In genomic region chr4:129332846-129333245, GRCm38 (mm10) we compare ENCODE assay signal across 9 mouse cellular contexts. TPM values are rescaled to one million over a fixed set of nuclear protein-coding genes. Genes with fewer than 3 reads are reported as not detected.
DNase-seq lines count a peak whose midpoint lies in the region; ATAC-seq and TF ChIP-seq lines count a peak whose summit lies in the region.
"Had no signal": no experiment of that assay in that cellular context is flagged by ENCODE, and none has a peak within 500 bp of the region (broad histone marks: within the 10 kb centered on the region; RNA-seq: fewer than 3 reads in every experiment).

No protein-coding gene starts in this region.

- H3K9ac ChIP-seq in lung, embryonic 14.5 days, result peak overlapping the region; percentile 27
- H3K9ac ChIP-seq in intestine, postnatal 0 days (ENCODE audit: low read depth, low read length), result no peak overlapping the region
- peak overlapping the region; percentile 98 for H3K9ac ChIP-seq in neural tube, embryonic 13.5 days

- no peak for DNase-seq in lung, embryonic 14.5 days
- no peak for DNase-seq in lung, postnatal 14 days
- no peak for DNase-seq in forebrain, embryonic 10.5 days (ENCODE audit: extremely low spot score, low spot score)
- DNase-seq in ovary, postnatal 36 days (ENCODE audit: low spot score), result no peak
- DNase-seq in cerebellum, adult 8-10 months, result no peak
- DNase-seq in urinary bladder, postnatal 36 days (ENCODE audit: low spot score in 2 of 2), result no peak
- DNase-seq: cerebellum, postnatal 36 days had no signal

- H3K4me2 ChIP-seq in lung, embryonic 14.5 days, result peak overlapping the region; percentile 65
- peak overlapping the region; percentile 78 for H3K4me2 ChIP-seq in intestine, postnatal 0 days (replicated peaks; ENCODE audit: low read depth)
- peak overlapping the region; percentile 74 for H3K4me2 ChIP-seq in neural tube, embryonic 13.5 days

- no peak overlapping the region for H3K27ac ChIP-seq in lung, embryonic 14.5 days (ENCODE audit: low read depth)
- no peak overlapping the region for H3K27ac ChIP-seq in forebrain, embryonic 10.5 days
- H3K27ac ChIP-seq in intestine, postnatal 0 days (ENCODE audit: low read depth, low read length), result no peak overlapping the region
- 0 out of 2 replicates have a peak overlapping the region, but pooled peaks have one; percentile 18 for H3K27ac ChIP-seq in neural tube, embryonic 13.5 days (replicated peaks)

- 33% methylated on average over 1 of the region's 1 CpGs for WGBS in lung, embryonic 14.5 days
- WGBS in forebrain, embryonic 10.5 days, result 78% methylated on average over 1 of the region's 1 CpGs
- 31% methylated on average over 1 of the region's 1 CpGs for WGBS in intestine, postnatal 0 days
- 28% methylated on average over 1 of the region's 1 CpGs for WGBS in neural tube, embryonic 13.5 days

- no peaks in the 10 kb centered on the region for H3K9me3 ChIP-seq in lung, embryonic 14.5 days (ENCODE audit: low read depth, low read length)
- H3K9me3 ChIP-seq in forebrain, embryonic 10.5 days, result no peaks in the 10 kb centered on the region
- no peaks in the 10 kb centered on the region for H3K9me3 ChIP-seq in intestine, postnatal 0 days (ENCODE audit: control insufficient read depth)
- no peaks in the 10 kb centered on the region for H3K9me3 ChIP-seq in neural tube, embryonic 13.5 days

- peaks cover 8% of the 10 kb centered on the region; the same call in 1 of the 2 replicates for H3K4me1 ChIP-seq in lung, embryonic 14.5 days (ENCODE audit: insufficient read depth)
- H3K4me1 ChIP-seq in forebrain, embryonic 10.5 days, result peaks cover 52% of the 10 kb centered on the region
- H3K4me1 ChIP-seq in intestine, postnatal 0 days (replicated peaks; ENCODE audit: control insufficient read depth, insufficient read depth, low read length), result 0 out of 2 replicates have a peak, but pooled peaks cover 7% of the 10 kb centered on the region
- peaks cover 53% of the 10 kb centered on the region for H3K4me1 ChIP-seq in neural tube, embryonic 13.5 days (replicated peaks)

- H3K36me3 ChIP-seq in lung, embryonic 14.5 days (ENCODE audit: insufficient read depth), result peaks cover 56% of the 10 kb centered on the region
- peaks cover 62% of the 10 kb centered on the region for H3K36me3 ChIP-seq in forebrain, embryonic 10.5 days (replicated peaks)
- peaks cover 25% of the 10 kb centered on the region for H3K36me3 ChIP-seq in intestine, postnatal 0 days (ENCODE audit: control insufficient read depth, insufficient read depth)
- H3K36me3 ChIP-seq in neural tube, embryonic 13.5 days, result peaks cover 39% of the 10 kb centered on the region

- peak overlapping the region; percentile 97 for H3K4me3 ChIP-seq in lung, embryonic 14.5 days (ENCODE audit: low read depth, low read length)
- peak overlapping the region; percentile 96 for H3K4me3 ChIP-seq in forebrain, embryonic 10.5 days
- H3K4me3 ChIP-seq in intestine, postnatal 0 days (ENCODE audit: low read depth, low read length), result no peak overlapping the region
- peak overlapping the region; percentile 95 for H3K4me3 ChIP-seq in neural tube, embryonic 13.5 days

- ATAC-seq in lung, embryonic 14.5 days (ENCODE audit: insufficient read depth), result no peak
- ATAC-seq in intestine, postnatal 0 days, result no peak
- no peak for ATAC-seq in neural tube, embryonic 13.5 days (ENCODE audit: low read depth)

- no peak for TF ChIP-seq CTCF in lung, embryonic 14.5 days (IDR thresholded peaks at IDR 0.05; ENCODE audit: low read depth)
- TF ChIP-seq CTCF in intestine, postnatal 0 days (IDR thresholded peaks at IDR 0.05; ENCODE audit: low read depth), result no peak

- no peaks in the 10 kb centered on the region for H3K27me3 ChIP-seq in lung, embryonic 14.5 days (ENCODE audit: insufficient read depth, low read length)
- no peaks in the 10 kb centered on the region for H3K27me3 ChIP-seq in forebrain, embryonic 10.5 days (ENCODE audit: poor library complexity, severe bottlenecking)
- no peaks in the 10 kb centered on the region for H3K27me3 ChIP-seq in intestine, postnatal 0 days (replicated peaks; ENCODE audit: control insufficient read depth, insufficient read depth, low read length)
- no peaks in the 10 kb centered on the region for H3K27me3 ChIP-seq in neural tube, embryonic 13.5 days

RNA-seq across cellular contexts. Expression of gene Rbbp4, which starts 2.3 kb away (rescaled TPM):
- 387 and 402 TPM in 2 replicates for polyA plus RNA-seq in lung, embryonic 14.5 days (2014; fragmentation: Nextera tagmentation; extraction: Ambion mirVana)
- polyA plus RNA-seq in forebrain, embryonic 10.5 days (2016; fragmentation: Nextera tagmentation; extraction: Ambion mirVana), result 546 and 553 TPM in 2 replicates
- 159 and 175 TPM in 2 replicates for polyA plus RNA-seq in intestine, postnatal 0 days (2015; fragmentation: Nextera tagmentation; extraction: Ambion mirVana)
- 344 and 395 TPM in 2 replicates for polyA plus RNA-seq in neural tube, embryonic 13.5 days (2015; fragmentation: Nextera tagmentation; extraction: Ambion mirVana)

RNA-seq across cellular contexts. Expression of gene Zbtb8os, which starts 2.6 kb away (rescaled TPM):
- 49.2 and 51.6 TPM in 2 replicates for polyA plus RNA-seq in lung, embryonic 14.5 days (2014; fragmentation: Nextera tagmentation; extraction: Ambion mirVana)
- 46.5 and 55.4 TPM in 2 replicates for polyA plus RNA-seq in forebrain, embryonic 10.5 days (2016; fragmentation: Nextera tagmentation; extraction: Ambion mirVana)
- polyA plus RNA-seq in intestine, postnatal 0 days (2015; fragmentation: Nextera tagmentation; extraction: Ambion mirVana), result 92.9 and 94.5 TPM in 2 replicates
- 24.9 and 28.2 TPM in 2 replicates for polyA plus RNA-seq in neural tube, embryonic 13.5 days (2015; fragmentation: Nextera tagmentation; extraction: Ambion mirVana)

RNA-seq across cellular contexts. Expression of gene Zbtb8a, which starts 45.1 kb away (rescaled TPM):
- polyA plus RNA-seq in lung, embryonic 14.5 days (2014; fragmentation: Nextera tagmentation; extraction: Ambion mirVana), result 14.7 and 16.2 TPM in 2 replicates
- 5.8 and 6.0 TPM in 2 replicates for polyA plus RNA-seq in forebrain, embryonic 10.5 days (2016; fragmentation: Nextera tagmentation; extraction: Ambion mirVana)
- 6.8 and 7.1 TPM in 2 replicates for polyA plus RNA-seq in intestine, postnatal 0 days (2015; fragmentation: Nextera tagmentation; extraction: Ambion mirVana)
- 18.5 and 20.4 TPM in 2 replicates for polyA plus RNA-seq in neural tube, embryonic 13.5 days (2015; fragmentation: Nextera tagmentation; extraction: Ambion mirVana)

RNA-seq across cellular contexts. Expression of gene Sync, which starts 45.4 kb away (rescaled TPM):
- polyA plus RNA-seq in lung, embryonic 14.5 days (2014; fragmentation: Nextera tagmentation; extraction: Ambion mirVana), result 0.33 and 0.54 TPM in 2 replicates
- 0.41 and 0.50 TPM in 2 replicates for polyA plus RNA-seq in forebrain, embryonic 10.5 days (2016; fragmentation: Nextera tagmentation; extraction: Ambion mirVana)
- 1.3 and 1.6 TPM in 2 replicates for polyA plus RNA-seq in intestine, postnatal 0 days (2015; fragmentation: Nextera tagmentation; extraction: Ambion mirVana)
- polyA plus RNA-seq in neural tube, embryonic 13.5 days (2015; fragmentation: Nextera tagmentation; extraction: Ambion mirVana), result 3.2 and 3.4 TPM in 2 replicates
